Mouse (Mus musculus) adrenal gland, postnatal 10 days (tissue): ENCODE results near the gene Paics. TPM values are rescaled to one million over a fixed set of nuclear protein-coding genes. Genes with fewer than 3 reads are reported as not detected.
"Not testable (repeated sequence)": the region's sequence is repeated elsewhere in the genome, so short reads cannot be mapped to it uniquely, and the experiment has no call there.

Experiments used
- DNase-seq: peaks from one replicate; pipeline ENCODE4 v3.0.0; 2021; ENCODE audit warnings: mixed read lengths
- total RNA-seq, 2 experiments: library from RNA; stranded (reverse); gene quantifications; 2 replicates each; pipeline ENCODE4 v1.2.3; 2021

The Paics gene
- total RNA-seq, 2 experiments from 2014 or later: 193 to 202 TPM

DNA sequence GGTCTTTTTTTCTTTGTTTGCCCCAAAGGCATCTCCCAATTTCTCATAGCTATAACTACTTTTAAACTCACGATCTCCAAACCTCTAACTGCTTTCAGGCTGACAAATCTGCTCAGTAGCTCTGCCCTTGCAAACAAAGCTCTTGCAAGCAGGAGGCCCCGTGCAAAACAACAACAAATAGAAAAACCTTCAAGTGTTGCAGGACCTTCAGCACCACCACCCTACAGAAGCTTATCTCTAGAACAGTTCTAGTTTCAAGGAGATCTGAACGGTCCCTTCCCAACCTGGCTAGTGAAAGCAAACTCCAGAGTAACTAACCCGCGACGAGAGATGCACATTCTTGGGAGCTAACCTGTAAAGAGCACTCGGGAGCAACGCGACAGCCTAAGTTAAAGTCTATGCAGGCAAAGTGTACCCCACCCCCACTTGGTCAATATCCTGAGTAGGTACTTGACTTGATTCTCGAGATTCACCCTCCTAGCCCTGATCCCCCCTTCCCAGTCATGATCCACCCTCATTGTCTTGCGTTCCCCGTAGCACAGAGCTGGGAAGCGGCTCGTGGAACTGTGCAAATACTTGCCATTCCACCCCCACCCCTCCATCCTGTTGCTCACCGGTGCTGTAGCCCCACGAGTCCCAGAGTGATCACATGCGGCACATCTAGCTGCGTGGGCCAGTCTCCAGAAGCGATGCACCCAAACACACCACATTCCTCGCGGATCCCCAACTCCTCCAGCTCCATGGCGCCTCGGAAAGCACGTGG is 583 bp upstream of the Paics start:
- DNase-seq: no peak

DNA sequence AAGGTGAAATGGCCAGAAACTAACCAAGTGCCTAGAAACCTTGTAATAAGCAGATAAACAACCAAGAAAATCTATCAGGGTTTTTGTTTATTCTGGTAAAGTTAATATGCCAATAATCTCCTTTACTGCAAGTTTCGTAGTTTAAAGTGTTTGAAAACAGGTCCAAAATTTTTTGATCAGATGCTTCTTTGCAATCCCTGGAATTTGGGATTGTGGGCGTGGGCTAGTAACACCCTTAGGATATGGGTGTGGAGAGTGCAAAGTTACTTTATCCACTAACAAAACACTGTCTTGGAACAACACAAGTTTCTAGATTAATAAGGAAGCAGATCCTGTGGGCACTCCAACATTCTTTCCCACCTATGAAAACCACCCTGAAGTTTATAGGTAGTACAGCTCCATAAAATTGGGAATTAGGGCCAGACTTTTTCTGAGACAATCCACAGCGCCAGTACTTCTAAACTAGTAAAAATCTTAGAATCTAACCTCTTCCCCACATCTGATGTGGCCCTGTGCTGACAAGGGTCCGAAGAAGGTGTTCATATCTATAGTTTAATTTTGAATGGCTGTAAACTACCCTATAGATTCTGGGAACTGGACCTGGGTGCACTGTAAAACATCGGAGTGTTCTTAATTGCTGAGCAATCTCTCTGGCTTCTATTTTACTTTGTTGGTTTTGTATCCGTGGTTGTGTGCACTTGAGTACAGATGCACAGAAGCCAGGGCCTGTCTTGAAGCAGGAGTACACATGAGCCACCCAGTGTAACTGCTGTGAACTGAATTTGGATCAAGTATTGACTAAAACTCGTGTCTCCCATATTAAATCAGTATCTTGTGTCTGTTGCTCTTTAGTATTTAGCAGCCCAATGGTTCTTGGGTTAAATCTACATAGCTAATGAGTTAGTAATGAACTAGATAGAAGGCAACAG is 1.3 kb downstream of the Paics start:
- DNase-seq: no peak

DNA sequence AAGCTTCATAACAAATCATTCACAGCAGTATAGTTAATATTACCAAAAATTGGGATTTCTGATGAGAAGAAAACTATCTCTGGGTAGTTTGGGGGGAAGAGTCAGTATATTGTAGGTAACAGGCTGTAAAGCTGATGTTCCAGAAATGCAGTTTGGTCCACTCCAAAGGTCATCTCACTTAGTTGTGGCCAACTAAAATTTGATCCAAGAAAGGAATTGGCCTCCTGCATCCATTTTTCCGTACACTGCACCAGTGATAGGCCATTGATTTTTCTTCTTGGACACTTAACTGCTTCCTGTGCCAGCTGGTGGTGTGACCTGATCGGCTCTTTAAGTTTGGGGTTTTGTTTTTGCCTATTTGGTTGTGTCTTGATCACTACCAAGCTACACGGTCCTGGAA is 2.7 kb downstream of the Paics start:
- no peak for DNase-seq

GRCm38 (mm10) chr5:76954271-76954900 is 3.3 kb downstream of the Paics start:
- DNase-seq: peak; percentile 36

- DNase-seq: no peak
Observed at GRCm38 (mm10) chr5:76955474-76955873, 4.4 kb downstream of the Paics start.

- no peak for DNase-seq
Observed at GRCm38 (mm10) chr5:76957954-76958353, 6.8 kb downstream of the Paics start.

DNA sequence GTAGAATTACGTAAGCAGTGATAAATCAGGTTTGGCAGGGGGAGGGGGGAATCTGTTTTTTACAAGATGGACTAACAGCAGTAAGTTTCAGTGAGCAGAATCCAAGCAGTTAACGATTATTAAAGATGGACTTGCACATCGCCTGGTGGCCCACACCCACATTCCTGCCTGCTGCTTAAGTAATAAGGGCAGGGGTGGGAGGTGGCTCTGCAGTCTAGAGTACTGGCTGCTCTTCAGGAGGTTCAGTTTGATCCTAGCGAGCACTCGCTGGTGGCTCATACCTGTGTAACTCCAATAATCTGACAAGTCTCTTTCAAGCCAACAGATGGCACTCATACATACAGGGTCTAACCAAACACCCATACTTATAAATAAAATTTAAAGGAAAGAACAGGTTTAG is 8.5 kb downstream of the Paics start:
- no peak for DNase-seq

DNA sequence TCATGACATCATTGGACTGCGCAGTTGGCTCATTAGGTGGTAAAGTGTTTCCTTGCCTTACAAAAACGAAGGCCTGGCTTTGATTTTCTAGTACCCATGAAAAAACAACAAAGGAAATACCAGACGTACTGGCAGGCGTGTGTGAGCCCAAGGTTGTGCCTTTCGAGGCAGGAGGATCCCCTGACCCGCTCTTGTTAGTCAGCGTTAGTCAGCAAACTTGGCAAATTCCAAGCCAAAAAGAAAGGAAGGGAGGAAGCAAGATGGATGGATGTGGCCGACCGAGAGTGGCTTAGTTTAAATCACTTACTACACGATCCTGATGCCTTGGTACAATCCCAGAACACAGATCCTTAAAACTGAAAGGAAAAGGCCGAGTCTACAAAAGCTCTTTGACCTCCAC is 11.4 kb downstream of the Paics start:
- peak; percentile 61 for DNase-seq

DNA sequence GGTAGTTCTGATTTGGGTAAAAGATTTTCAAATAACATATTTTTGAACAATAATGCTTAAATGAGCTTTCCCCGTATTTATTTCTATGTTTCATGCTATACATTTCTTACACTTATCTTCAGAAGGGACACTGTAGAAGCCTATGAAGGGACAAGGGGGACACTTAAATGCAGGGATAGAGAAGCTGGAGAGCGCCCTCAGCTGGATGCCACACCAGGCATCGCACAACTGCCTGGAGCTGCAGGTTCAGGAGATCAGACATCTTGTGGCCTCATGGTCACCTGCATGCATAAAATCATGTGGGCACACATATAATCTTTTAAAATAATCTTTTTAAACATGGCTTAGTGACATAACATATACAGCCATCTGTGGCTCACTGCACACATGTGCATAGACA is 13.5 kb downstream of the Paics start:
- no peak for DNase-seq

GRCm38 (mm10) chr5:76969250-76969649 is 18.1 kb downstream of the Paics start:
- no peak for DNase-seq

DNA sequence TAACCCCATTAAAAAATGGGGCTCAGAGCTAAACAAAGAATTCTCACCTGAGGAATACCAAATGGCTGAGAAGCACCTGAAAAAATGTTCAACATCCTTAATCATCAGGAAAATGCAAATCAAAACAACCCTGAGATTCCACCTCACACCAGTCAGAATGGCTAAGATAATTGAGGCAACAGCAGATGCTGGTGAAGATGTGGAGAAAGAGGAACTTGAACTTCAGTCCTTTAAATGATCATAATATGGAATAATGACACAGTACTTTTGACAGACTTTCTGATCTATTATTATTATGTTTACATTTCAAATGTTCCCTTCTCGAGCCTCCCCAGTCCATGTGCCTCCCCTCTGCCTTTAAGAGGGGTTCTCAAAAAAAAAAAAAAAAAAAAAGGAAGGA is 20.0 kb downstream of the Paics start:
- not testable (repeated sequence) for DNase-seq

DNA sequence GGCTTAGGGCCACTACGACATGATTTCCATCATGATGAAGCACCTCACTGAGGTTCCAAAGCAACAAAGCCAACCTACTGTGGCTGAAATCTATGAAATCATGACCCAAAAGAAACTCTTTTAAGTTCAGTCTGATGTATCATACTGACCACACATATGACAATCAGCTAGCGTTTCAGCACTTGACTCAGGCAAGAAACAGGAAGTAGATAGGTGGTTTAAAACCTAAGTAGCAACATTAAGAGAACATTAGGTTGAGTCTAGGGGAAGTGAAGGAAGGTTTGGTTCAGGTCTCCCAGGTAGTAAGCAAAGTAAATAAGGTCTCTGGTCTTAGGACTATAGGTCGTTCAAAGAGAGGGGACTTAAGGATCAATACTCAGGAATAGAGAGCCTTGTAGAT is 22.4 kb downstream of the Paics start:
- no peak for DNase-seq

GRCm38 (mm10) chr5:76974207-76974553 is 23.1 kb downstream of the Paics start:
- DNase-seq: no peak

- peak; percentile 91 for DNase-seq
Observed at GRCm38 (mm10) chr5:76974554-76975285, 23.6 kb downstream of the Paics start, which contains the start of gene Srp72. Gene Srp72, plus strand, starts transcription at chr5:76974683.

DNA sequence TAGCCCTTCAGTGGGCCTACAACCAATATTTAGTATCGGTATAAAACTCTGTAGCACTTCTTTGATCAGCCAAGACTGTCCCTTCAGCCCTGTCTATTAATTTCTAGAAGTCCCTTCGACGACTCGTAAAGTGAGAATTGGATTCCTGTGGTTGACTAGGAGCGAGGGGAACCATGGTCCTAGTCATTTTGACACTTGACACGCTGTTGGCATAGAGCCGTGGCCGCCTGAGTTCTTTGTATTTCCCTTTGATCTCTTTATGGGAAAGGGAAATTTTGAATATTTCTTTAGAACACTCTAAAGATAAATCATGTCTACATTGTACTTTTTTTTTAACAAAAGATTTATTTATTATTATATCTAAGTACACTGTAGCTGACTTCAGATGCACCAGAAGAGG is 24.6 kb downstream of the Paics start:
- peak; percentile 44 for DNase-seq

DNA sequence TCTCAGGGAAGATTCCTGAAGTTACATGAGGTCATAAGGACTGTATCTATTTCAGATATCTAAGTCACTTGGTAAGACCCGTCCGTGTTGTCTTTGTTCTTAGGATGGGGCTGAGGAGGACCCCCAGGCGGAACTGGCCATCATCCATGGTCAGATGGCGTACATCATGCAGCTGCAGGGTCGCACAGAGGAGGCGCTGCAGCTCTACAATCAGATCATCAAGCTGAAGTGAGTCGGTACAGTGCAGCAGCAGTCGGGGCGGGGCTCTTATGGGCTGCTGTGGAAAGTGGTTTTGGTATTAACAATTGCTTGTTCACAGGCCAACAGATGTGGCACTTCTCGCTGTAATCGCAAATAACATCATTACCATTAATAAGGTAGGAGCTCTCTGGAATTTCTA is 32.9 kb downstream of the Paics start:
- no peak for DNase-seq

DNA sequence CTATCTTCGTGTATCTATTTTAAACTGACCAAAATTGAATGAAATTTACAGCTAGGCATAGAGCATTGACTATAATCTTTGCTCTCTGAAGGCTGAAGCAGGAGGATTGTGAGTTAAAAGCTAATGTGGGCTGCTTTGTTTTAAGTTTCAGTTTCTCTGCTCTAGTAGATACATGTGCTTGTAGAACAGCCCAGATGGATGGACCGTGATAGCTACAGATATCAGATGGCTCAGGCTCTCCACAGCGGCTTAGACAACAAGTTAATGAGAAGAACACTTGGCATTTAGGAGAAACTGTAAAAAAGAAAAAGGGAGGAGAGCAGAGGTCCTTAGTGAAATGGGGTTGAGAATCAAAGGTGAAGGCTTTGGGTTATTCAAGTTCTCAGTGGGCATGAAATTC is 39.7 kb downstream of the Paics start:
- no peak for DNase-seq

- DNase-seq: no peak
Observed at GRCm38 (mm10) chr5:76993174-76993814, 42.2 kb downstream of the Paics start.

DNA sequence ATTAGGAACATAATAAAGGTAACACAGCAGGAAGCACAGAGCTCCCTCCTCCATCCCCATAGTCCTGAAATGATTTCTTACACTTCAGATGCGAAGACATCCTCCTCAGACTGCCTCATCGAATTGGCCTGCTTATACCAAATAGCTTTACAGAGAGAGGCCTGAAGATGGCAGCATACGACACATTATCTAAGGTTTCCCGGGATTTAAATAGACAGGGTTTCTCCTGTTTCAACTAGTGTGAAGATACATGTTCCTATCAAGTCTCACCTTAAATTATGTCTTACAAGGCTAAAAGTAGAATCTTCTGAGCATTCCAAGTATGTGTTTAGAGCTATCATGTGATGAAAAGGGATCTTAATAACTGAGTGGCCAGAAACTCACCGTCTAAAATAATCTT is 47.3 kb downstream of the Paics start:
- no peak for DNase-seq

- DNase-seq: no peak
Observed at GRCm38 (mm10) chr5:77001192-77001591, 50.1 kb downstream of the Paics start.

GRCm38 (mm10) chr5:77004051-77004821 is 53.1 kb downstream of the Paics start, which contains the start of gene Arl9:
Gene Arl9, plus strand, starts transcription at chr5:77004055.
- DNase-seq: no peak
